Mouse (Mus musculus) kidney, adult 10 weeks (tissue): ENCODE data around the gene Slc19a2. TPM values are rescaled to one million over a fixed set of nuclear protein-coding genes. Genes with fewer than 3 reads are reported as not detected.

Experiments
- polyA plus RNA-seq: library from polyadenylated mRNA; stranded (reverse); fragments of 350-450 nt; fragmentation: Illumina TruSeq; extraction: RNeasy Lipid Tissue Mini Kit (QIAGEN cat#74804); gene quantifications from one replicate; pipeline ENCODE4 v1.2.3, GENCODE M21; 2014; ENCODE audit warnings: low read depth, low replicate concordance

The Slc19a2 gene
- 15.3 TPM for polyA plus RNA-seq

GRCm38 (mm10) chr1:164248465-164249331 lies at the start of gene Slc19a2:
Slc19a2 (plus strand) TSS chr1:164249046.

DNA sequence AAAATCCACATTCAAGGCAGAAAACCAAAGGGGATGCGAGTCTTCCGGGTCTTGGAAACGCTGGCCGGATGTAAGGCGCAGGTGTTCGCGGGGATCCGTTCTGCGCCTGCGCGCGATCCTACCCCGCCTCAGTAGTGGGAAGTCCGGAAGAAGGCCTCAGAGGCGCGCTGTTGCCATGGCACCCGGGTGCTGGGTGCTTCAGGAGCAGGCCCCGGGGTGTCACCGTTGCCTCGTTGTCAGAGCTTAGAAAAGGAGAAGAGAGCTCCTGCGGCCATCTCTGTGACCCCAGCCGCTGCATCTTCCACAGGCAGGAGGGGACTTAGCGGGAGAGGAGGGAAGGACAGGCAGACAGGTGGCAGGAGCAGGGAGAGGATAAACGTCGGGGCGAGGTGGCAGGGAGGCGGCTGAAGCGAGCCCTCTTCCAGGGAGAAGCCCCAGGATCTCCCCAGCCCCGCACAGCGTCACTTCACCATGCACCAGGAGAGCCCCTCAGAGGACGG lies 26.7 kb downstream of the Slc19a2 start, which contains the start of gene Ccdc181:
Gene Ccdc181, plus strand, starts transcription at position 131 of the 500 bp plus-strand sequence.

GRCm38 (mm10) chr1:164303821-164304220 lies 55.0 kb downstream of the Slc19a2 start, which contains the start of gene Nme7:
Nme7 (plus strand) TSS chr1:164304121.

DNA sequence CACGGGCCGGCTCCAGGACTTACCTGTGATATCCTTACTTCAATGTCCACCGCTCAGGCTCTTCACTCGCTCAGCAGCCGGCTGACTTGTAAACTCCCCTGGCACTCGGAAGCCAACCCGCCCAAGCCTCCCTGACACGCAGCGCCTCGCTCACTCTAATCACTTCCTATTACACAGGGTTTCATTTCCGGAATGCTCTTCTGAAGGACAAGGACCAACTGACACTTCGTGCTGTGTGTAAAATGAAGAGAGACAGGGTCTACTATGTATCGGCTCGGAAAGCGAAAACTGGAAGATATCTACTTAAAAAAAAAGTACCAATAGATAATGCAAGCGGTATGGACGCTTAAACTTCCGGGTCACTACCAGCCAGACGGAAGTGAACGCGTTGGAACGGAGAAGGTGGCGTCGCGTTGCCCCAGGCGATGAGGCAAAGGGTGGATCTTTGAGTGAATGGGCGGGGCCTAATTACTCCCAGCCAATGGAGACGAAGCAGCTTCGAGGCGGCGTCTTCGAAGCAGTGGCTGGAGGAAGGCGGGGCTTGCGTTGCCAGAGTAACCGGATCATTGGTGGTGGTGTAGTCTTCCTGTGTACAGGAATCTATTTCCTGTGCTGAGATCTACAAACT lies 58.4 kb downstream of the Slc19a2 start, which contains the start of gene Blzf1:
Gene Blzf1, minus strand, starts transcription at position 366 of the 628 bp plus-strand sequence.

Other genes with a start within 250 kb of the Slc19a2 start
- 0.44 TPM for gene Sele, start 200.8 kb upstream of the Slc19a2 start, polyA plus RNA-seq
- 0.81 TPM for gene Sell, start 187.1 kb upstream of the Slc19a2 start, polyA plus RNA-seq
- 0.32 TPM for gene Selp, start 133.8 kb upstream of the Slc19a2 start, polyA plus RNA-seq
- gene F5, start 97.2 kb upstream of the Slc19a2 start, polyA plus RNA-seq, result 10.3 TPM
- 65.8 TPM for gene Ccdc181, start 26.5 kb downstream of the Slc19a2 start, polyA plus RNA-seq
- 37.0 TPM for gene Nme7, start 55.1 kb downstream of the Slc19a2 start, polyA plus RNA-seq
- 39.0 TPM for gene Blzf1, start 58.4 kb downstream of the Slc19a2 start, polyA plus RNA-seq
- gene Atp1b1, start 209.3 kb downstream of the Slc19a2 start, polyA plus RNA-seq, result 3,566 TPM